Mouse (Mus musculus) embryonic fibroblast, embryonic 13.5 days (primary cell): Measurements from ENCODE around the gene Anapc15-ps. TPM values are rescaled to one million over a fixed set of nuclear protein-coding genes. Genes with fewer than 3 reads are reported as not detected.

Experiments
- H3K27ac ChIP-seq: 2 replicates; pipeline ENCODE4 v1.5.1; 2012; ENCODE audit warnings: low read length, control low read depth, inconsistent platforms; ENCODE audit not compliant: insufficient read depth
- H3K4me1 ChIP-seq: 2 replicates; pipeline ENCODE4 v1.6.1; 2011; ENCODE audit warnings: low read length; ENCODE audit not compliant: control insufficient read depth, insufficient read depth
- H3K4me3 ChIP-seq: 2 replicates; pipeline ENCODE4 v1.5.1; 2011; ENCODE audit warnings: mild to moderate bottlenecking, control low read depth, low read length; ENCODE audit not compliant: insufficient read depth
- CTCF ChIP-seq: IDR thresholded peaks from 2 replicates; pipeline ENCODE4 v1.5.1; 2011; ENCODE audit warnings: mild to moderate bottlenecking, control low read depth, low read length, moderate library complexity, borderline replicate concordance; ENCODE audit not compliant: insufficient read depth
- POLR2A ChIP-seq: IDR thresholded peaks from 2 replicates; pipeline ENCODE4 v1.6.1; 2011; ENCODE audit warnings: low read depth, mild to moderate bottlenecking, control low read depth, low read length, moderate library complexity
- polyA plus RNA-seq: library from polyadenylated mRNA; stranded (reverse); fragments of >200 nt; gene quantifications from 2 replicates; pipeline ENCODE4 v1.2.4, GENCODE M21; 2011; ENCODE audit warnings: low read depth; ENCODE audit not compliant: missing spikeins, insufficient read length

Anapc15-ps gene
- polyA plus RNA-seq, 1 experiment = not detected

DNA sequence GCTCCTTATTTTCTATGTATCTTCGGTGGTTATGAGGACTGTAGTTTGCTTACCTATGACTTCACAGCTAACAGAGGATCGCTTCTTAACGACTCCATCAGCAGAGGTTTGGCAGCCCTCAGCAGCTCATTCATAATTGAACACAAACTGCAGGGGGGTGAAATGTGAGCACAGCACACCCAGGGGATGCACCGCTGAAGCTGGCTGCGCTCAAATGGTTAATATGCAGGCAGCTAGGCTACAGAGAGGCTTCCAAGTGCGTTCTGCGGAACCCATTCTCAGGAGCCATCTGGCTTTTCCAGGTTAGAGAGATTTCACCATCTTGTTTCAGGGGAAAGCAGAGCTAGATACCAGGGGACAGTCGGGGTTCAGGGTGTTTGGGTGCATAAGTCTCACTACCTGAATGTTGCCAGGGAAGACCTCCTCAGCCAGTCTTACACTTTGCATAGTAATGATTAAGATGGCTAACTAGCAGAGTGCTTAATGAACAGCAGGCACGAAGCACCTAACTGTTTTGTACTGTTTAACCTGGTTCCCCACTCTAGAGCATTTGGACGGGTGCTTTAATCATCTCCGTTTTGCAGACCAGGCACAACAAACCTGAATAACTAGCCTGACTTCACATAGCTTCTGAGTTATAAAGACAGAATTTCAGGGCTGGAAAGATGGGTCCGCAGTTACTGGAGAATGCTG lies 21.5 kb upstream of the Anapc15-ps start:
- Histone ChIP-seq H3K27ac (no peak overlapping the region), H3K4me3 (no peak overlapping the region), H3K4me1 (no peaks in the 10 kb centered on the region)
- TF ChIP-seq CTCF = no peak
- TF ChIP-seq POLR2A = no peak

GRCm38 (mm10) chr10:95691347-95691746 lies 18.1 kb upstream of the Anapc15-ps start:
- TF ChIP-seq POLR2A (no peak), CTCF (no peak)
- Histone ChIP-seq H3K4me3 (no peak overlapping the region), H3K27ac (no peak overlapping the region), H3K4me1 (no peaks in the 10 kb centered on the region)

DNA sequence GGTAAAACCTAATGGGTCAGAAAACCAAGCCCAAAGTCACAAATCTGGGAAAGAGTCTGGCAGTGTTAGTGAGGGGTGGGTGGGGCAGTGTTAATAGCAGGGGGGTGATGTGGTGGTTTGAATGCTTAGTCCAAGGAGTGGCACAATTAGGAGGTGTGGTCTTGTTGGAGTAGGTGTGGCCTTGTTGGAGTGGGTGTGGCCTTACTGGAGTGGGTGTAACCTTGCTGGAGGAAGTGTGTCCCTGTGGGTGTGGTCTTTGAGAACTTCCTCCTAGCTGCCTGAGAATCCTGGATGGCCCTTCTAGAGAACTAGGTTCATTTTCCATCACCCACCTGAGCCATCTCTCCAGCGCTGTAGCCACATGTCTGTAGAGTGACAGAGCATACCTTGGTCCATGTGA lies 16.6 kb upstream of the Anapc15-ps start:
- TF ChIP-seq POLR2A = no peak
- TF ChIP-seq CTCF = no peak
- Histone ChIP-seq H3K4me3 (no peak overlapping the region), H3K27ac (no peak overlapping the region), H3K4me1 (0 out of 2 replicates have a peak, but pooled peaks cover 2% of the 10 kb centered on the region)

DNA sequence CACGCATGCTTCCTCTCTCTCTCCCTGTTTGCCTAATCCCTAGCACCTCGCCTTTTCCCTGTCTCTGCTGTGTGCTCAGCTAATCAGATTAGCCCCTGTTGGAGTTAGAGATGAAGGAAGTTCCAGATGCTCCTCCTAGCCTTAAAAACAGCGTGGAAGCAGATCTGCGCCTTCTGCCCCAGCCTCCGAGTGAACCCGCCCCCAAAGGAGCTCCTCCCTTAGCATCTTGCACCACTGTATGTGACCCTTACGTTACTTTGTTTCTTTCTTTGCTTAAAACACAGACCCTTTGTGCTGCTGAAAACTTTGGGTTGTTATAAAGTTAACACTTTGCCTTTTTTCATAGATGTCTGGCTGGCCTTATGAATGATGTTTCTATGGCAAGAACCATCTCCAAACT lies 15.8 kb upstream of the Anapc15-ps start:
- TF ChIP-seq CTCF = no peak
- no peak for TF ChIP-seq POLR2A
- Histone ChIP-seq H3K4me1 (0 out of 2 replicates have a peak, but pooled peaks cover 2% of the 10 kb centered on the region), H3K4me3 (no peak overlapping the region), H3K27ac (no peak overlapping the region)

DNA sequence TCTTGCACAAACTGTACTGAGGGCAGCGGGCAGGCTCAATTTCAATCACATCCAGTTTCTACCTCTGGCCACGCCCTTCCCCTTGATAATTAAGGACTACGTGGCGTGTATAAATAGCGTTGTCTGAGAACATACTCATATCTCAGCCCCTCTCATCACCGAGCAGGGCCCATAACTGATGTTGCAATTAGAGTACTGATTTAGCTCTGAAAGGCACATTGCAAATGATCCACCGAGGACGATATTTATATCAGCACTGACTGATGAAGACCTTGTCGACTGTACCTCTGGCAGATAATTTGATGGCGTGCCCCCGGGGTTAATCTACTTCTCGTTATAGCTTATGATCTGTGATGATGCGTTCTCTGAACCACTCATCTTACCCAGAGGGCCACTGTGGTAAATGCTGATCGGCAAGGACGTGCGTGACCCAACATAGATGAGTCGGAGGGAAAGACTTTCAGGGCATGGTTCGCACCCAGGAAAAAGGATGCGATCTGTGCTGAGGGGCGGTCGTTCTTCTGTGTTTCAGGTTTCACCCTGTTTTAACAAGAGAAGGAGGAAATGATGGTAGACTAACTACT lies 14.4 kb upstream of the Anapc15-ps start:
- Histone ChIP-seq H3K27ac (no peak overlapping the region), H3K4me1 (0 out of 2 replicates have a peak, but pooled peaks cover 2% of the 10 kb centered on the region), H3K4me3 (no peak overlapping the region)
- TF ChIP-seq POLR2A = no peak
- no peak for TF ChIP-seq CTCF

- H3K4me3 ChIP-seq = no peak overlapping the region
- TF ChIP-seq CTCF (no peak), POLR2A (no peak)
Measured at GRCm38 (mm10) chr10:95686041-95686440, 12.8 kb upstream of the Anapc15-ps start.

DNA sequence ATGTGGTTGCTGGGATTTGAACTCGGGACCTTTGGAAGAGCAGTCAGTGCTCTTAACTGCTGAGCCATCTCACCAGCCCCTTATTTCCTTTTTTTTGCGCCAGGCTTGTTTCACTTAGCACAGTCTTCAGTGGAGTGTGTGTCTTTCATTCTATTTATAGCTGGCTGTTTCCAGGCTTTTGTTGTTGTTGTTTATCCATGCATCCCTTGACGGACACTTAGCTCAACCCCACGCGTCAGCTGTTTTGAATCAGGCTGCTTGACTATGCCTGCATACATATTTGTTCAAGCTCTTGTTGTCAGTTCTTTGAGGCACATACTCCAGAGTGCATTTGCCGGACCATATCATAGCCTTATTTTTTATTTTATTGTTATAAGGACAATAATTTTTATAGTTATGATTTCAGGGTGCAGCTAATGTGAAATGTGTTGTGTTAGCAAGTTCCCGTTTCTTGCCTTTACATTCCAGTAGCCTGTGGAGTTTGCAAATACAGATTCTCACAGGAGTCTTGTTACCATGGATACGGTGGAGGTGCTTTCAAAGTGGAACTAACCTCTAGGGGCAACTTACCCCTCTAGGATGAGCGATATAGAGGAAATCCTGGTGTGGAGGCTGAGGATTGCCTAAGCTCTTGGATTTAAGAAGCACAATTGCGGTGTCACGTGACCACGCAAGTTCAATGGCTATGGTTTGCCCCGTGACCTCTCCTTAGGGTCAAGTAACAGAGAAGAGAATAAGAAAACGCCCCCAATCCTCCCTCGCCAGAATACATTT lies 11.7 kb upstream of the Anapc15-ps start:
- Histone ChIP-seq H3K27ac (no peak overlapping the region), H3K4me3 (no peak overlapping the region), H3K4me1 (0 out of 2 replicates have a peak, but pooled peaks cover 2% of the 10 kb centered on the region)
- TF ChIP-seq POLR2A (no peak), CTCF (no peak)

More at GRCm38 (mm10) chr10:95686041-95686440, 12.8 kb upstream of the Anapc15-ps start:
- H3K4me1 ChIP-seq = 0 out of 2 replicates have a peak, but pooled peaks cover 2% of the 10 kb centered on the region
- H3K27ac ChIP-seq = no peak overlapping the region

DNA sequence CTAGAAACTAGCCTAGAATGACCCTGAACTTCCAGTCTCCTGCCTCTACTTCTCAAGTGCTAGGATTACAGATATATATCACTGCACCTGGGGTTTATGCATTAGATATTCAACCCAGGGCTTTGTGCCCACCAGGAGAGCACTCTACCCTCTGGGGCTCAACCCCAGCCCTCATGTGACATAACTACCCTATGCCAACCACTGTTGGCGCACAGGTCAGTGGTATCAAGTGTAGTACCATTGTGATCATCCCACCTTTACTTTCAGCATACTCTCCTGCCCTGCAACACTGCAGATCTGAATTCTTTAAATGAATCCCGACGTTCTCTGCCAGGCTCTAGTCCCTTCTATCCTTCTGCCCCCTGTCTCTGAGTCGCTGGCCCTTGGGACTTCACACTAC lies 11.0 kb upstream of the Anapc15-ps start:
- H3K27ac ChIP-seq = no peak overlapping the region
- TF ChIP-seq POLR2A = no peak
- no peak for TF ChIP-seq CTCF
- H3K4me3 ChIP-seq = no peak overlapping the region
- 0 out of 2 replicates have a peak, but pooled peaks cover 2% of the 10 kb centered on the region for H3K4me1 ChIP-seq

DNA sequence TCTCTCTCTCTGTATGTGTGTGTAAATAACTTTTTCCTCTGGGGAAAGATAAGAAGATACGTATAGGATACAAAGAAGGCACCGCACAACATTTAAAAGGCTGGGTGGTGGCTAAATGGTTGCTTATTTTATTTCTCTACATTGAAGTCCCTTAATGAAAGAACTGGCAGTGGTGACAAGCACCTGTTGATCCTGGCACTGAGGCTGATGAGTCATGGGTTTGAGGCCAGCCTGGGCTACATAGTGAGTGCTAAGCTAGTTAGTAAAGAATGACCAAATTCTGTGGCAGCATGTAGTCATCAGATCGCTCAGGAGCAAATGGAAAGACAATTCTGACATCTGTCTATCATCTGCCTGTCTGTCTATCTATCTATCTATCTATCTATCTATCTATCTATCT lies 10.5 kb upstream of the Anapc15-ps start:
- no peak for TF ChIP-seq POLR2A
- TF ChIP-seq CTCF = no peak
- H3K4me3 ChIP-seq = no peak overlapping the region
- no peak overlapping the region for H3K27ac ChIP-seq
- H3K4me1 ChIP-seq = 0 out of 2 replicates have a peak, but pooled peaks cover 2% of the 10 kb centered on the region

- Histone ChIP-seq H3K4me3 (no peak overlapping the region), H3K27ac (no peak overlapping the region), H3K4me1 (0 out of 2 replicates have a peak, but pooled peaks cover 2% of the 10 kb centered on the region)
- no peak for TF ChIP-seq CTCF
- no peak for TF ChIP-seq POLR2A
Measured at GRCm38 (mm10) chr10:95682964-95683363, 9.7 kb upstream of the Anapc15-ps start.
